Mouse (Mus musculus) frontal cortex, postnatal 25 days (tissue): ENCODE data around the gene Ttc5.
"Not testable (repeated sequence)": the region's sequence is repeated elsewhere in the genome, so short reads cannot be mapped to it uniquely, and the experiment has no call there.

Source experiments
- DNase-seq, 2 experiments: peaks; one replicate each; pipeline ENCODE4 v3.0.0; 2022; ENCODE audit warnings: low spot score in 2 of 2

Gene Ttc5

GRCm38 (mm10) chr14:50785251-50785637 lies at the start of gene Ttc5:
Gene Ttc5, minus strand, starts transcription at chr14:50785519.
- peak; percentile 88 to 96 for DNase-seq

DNA sequence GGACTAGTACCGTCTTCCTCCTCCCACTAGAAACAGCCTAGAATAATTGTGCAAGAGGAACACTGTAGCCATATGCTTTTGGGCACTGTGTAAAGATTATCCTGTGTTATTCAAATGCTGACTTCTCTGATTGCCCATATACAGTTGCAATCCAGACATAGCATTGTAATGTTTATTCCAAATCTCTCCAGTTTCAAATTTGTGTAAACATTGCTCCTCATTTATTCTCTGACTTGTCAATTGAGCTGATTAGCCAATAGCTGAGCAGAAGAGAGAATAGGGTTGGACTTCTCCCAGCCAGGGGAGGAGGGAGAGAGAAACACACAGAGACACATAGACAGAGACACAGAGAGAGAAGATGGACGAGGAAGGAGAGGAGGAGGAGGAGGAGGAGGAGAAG lies 49.1 kb upstream of the Ttc5 start:
- DNase-seq: no peak

DNA sequence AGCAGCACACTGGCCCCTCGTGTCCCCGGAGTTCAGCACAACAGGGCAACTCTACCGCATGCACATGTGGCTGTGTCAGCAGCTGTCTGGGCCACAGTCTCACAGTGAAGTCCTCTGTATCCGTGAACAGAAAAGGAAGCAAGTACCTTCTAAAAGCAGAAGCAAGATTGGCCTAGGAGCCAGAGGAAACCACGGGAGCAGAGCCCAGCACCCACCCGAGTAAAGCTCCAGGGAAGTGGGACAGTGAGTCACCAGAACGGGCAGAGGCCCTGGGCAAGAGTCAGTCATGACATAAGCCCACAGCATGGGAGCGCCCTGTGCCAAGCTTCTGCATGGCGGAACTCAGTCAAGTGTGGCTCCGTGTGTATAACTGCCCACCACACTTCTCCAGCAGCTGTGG lies 48.6 kb upstream of the Ttc5 start:
- DNase-seq: no peak

- no peak for DNase-seq
Measured at GRCm38 (mm10) chr14:50829878-50830277, 44.6 kb upstream of the Ttc5 start.

DNA sequence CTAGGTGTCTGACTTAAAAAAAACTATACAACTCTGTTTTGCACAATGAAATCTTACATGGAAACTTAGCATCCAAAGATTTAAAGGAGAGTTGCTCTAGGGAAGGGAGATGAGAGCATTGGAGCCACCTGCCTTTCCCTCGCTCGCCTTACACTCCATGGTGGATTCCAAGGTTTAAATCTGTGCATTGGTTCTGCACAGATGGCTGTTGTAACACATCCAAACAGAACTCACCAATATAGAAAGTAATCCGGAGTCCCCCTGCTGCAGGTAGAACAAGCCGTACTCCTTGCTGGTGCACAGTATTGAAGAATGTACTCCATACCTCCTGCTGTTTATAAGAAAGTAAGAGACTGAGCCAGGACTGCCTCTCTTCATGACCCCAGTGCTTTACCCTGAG lies 41.3 kb upstream of the Ttc5 start:
- no peak for DNase-seq

- no peak for DNase-seq
Measured at GRCm38 (mm10) chr14:50824219-50824618, 38.9 kb upstream of the Ttc5 start.

- no peak for DNase-seq
Measured at GRCm38 (mm10) chr14:50823240-50823639, 37.9 kb upstream of the Ttc5 start.

DNA sequence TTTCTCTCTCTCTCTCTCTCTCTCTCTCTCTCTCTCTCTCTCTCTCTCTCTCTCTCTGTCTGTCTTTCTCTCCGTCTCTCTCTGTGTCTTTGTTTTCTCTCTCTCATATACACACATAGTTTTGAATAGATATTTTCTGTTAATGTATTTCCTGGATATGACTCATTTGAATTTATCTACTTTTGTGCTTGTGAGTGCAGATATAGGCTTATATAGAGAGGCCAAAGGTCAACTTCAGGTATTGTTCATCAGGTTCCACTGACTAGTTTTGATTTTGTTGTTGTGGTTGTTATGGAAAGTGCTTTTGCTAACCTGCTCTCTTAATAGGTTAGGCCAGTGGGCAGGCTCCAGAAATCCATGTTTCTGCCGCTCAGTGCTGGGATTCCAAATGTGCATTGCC lies 27.7 kb upstream of the Ttc5 start:
- DNase-seq: no peak

- DNase-seq: peak; percentile 98 to 99
Measured at GRCm38 (mm10) chr14:50807487-50808072, 22.3 kb upstream of the Ttc5 start, which contains the start of the genes Ccnb1ip1 and Parp2. Gene Ccnb1ip1, minus strand, starts transcription at chr14:50807732. Gene Parp2, plus strand, starts transcription at chr14:50807841.

DNA sequence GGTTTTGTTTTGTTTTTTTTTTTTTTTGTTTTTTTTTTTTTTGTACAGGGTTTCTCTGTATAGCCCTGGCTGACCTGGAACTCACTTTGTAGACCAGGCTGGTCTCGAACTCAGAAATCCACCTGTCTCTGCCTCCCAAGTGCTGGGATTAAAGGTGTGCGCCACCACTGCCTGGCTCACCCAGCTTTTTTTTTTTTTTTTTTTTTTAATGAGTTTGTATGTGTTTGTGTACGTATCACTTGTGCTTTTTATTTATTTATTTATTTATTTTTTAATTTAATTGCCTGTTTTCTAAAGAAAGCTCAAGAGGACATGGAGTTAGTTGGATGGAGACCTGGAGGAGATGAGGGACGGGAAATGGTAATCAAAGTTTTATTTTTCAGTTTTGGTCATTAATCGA lies 21.1 kb upstream of the Ttc5 start:
- not testable (repeated sequence) for DNase-seq

DNA sequence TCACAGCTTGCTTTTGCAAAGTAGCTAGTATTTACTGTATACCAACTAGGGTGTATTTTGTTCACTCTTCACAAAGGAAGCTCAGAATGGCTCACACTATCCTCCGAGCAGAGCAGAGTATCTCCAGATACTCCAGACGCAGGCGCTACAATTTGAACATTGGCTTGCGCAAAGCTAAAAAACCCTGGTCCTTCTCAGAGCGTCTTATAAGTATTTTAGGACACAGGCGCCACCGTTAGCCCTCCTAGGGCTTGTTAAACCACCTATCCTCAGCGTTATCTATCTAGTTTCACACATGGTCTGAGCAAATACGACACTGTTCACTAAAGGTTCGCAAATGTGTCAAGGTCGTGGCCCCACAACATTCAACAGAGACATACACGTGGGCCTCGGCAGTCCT lies 19.4 kb upstream of the Ttc5 start:
- DNase-seq: no peak

- DNase-seq: no peak
Measured at GRCm38 (mm10) chr14:50802843-50803562, 17.7 kb upstream of the Ttc5 start.

DNA sequence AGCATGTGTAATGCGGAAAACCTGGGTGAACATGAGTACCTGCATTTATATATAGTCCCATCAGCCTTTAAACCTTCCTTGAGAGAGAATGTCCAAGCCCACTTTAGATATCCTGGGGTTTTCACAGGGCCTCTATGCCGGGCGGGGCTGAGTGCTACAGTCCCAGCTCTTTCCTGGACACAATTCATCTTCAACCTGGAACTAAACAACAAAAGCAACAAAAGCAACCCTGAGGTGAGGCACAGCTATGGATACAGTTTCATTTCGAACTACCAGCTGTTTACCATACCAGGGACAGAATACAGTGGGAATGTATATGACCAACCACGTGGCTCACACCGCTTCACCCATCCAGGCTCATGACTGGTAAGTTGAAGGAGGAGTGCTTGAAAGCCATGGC lies 17.1 kb upstream of the Ttc5 start:
- DNase-seq: no peak

DNA sequence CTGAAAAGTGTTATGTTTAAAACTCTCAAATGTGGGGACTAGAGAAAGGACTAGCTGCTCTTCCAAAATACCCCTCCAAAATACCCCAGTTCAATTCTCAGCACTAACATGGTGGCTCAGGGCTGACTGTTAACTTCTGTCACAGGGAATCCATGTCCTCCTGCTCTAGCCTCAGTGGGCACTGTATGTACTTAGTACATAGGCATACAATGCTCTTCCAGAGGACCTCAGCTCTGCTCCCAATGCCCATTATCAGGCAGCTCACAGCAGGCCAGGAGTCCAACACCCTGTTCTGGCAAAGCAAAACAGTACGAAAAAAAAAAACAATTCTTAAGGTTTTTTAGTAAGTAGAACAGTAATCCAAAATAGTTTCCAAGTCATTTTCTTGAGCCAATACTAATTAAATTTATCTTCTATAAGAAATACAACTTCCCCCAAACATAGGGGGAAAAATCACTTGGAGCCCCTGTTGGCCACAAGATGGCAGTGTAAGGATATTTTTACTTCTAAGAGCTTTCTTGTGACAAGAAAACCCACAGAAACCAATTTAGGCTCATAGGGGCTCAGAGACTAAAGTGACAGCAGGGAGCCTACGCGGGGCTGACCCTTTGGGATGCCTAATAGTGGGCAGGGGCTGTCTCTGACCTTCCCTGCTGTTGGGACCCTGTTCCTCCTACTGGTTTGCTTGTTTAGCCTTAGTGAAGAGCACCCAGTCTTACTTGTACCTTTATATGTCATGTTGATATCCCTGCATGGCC lies 14.4 kb upstream of the Ttc5 start:
- peak in 1 of 2 experiments; percentile 18 for DNase-seq

DNA sequence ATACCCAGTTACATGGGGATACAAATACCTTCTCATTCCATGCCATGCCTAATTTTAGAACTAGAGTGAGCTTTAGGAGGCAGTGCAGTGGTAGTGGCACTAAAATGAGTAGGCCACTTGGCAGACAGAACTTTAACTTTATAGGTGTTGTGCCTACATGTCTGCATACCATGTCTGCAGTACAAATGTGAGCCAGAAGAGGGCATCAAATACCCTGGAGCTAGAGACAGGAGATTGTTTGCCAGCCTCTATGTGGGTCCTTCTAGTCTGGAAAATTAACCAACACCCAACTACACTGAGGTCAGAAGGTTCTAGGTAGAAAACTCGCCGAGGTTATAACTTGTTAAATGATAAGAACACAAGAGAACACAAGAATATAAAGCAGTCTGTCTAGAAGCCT lies 13.2 kb upstream of the Ttc5 start:
- no peak for DNase-seq

DNA sequence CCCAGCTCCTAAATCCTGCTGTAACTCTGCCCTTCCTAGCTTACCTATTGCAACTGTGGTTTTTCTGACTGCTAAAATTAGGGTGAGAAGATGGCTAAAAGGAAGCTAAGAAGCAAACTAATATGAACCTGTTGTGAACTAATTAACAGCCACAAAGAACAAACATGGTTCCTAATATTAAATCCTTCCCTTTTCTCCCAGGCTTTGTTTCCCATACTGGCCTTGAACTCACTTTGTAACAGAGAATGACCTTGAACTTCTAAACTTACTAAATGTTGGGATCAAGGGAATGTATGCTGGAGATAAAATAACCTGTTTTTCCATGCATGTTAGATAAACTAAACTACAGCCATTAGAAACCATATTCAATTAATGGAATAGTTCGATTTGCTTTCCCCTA lies 11.1 kb upstream of the Ttc5 start:
- no peak for DNase-seq

DNA sequence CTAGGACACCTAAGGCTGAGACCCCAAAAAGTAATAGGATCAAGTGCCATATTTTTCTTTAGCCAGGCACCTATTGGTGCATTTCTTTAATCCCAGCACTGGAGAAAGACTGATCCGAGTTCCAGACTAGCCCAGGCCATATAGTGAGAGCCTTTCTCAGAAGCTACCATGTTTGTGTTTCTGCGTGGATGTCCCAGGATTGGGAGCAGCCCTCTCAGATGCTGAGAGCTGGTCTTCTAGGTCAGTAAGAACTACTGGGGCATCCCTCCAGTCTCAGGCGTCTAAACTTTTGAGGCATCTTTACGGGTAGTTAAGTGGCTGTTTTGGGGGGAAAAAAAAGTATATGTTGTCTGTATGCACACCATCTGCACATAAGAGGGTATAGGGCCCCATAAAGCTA lies 10.6 kb upstream of the Ttc5 start:
- DNase-seq: no peak

GRCm38 (mm10) chr14:50795261-50795935 lies 10.1 kb upstream of the Ttc5 start:
- DNase-seq: no peak

DNA sequence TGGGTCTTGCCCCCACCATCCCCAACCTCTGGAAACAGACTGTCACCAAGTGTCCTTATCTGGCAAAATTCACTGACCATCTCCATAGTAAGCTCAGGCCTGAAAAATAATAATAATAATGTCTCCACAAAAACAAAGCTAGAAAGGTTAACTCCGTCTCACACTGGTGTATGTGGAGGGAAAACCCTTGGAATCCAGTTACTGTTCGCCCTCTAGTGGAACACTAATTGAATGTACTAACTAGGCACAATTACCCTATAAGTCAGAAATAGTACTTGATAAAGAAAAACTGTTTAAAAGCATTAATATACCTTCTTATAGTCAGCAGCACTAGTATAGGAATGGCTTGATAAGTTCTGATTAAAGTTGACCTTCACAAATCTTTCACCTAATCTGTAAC lies 2.8 kb upstream of the Ttc5 start:
- DNase-seq: no peak

- DNase-seq: no peak
Measured at GRCm38 (mm10) chr14:50784391-50785250, 698 bp downstream of the Ttc5 start.

GRCm38 (mm10) chr14:50782166-50782565 lies 3.2 kb downstream of the Ttc5 start:
- DNase-seq: no peak
